Mouse (Mus musculus) left cerebral cortex, adult 18-20 months (tissue): ENCODE measurements around the gene Park7. TPM values are rescaled to one million over a fixed set of nuclear protein-coding genes. Genes with fewer than 3 reads are reported as not detected.
A peak's percentile ranks its signal among the peaks of the same experiment; 100 is the strongest.
"Not testable (repeated sequence)": the region's sequence is repeated elsewhere in the genome, so short reads cannot be mapped to it uniquely, and the experiment has no call there.

Experiments used
- DNase-seq, 2 experiments: peaks; one replicate each; pipeline ENCODE4 v3.0.0; 2021 to 2022; ENCODE audit warnings: low spot score in 2 of 2, mixed read lengths in 1 of 2
- total RNA-seq, 2 experiments: library from RNA; stranded (reverse); gene quantifications; 2 replicates each; pipeline ENCODE4 v1.2.3; 2021

Gene Park7
- total RNA-seq, 2 experiments from 2014 or later: 215 to 216 TPM

DNA sequence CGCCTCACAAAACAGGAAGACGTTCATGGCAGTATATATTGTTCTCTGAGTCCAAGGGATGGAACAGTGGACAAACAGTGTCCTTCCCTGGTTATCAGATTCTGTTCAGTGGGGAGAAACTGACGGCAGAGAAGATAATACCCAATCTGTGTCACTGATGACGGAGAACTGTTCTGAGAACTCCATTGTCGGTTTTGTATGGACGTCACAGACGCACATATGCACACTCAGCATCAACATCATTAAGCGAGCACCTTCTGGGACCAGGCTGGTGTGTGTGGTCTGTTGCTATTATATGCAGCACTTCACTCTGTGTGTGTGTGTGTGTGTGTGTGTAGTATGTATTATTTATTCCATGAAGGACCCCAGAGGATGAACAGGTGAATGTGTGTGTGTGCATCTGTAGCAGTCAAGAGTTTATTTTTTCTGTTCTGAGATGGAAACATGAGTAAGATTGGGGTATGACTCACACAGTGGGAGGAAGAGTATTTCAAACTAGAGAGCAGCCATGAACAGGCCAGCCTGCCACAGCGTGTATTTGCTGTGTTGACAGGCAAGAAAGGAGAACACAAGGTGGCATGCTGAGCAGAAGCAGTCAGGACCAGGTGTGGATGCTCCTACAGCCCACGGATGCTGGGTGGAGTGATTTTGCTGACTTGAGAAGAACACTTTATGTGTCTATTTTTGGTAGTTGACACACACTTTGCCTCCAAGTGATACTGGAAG, 1.1 kb upstream of the Park7 start:
- peak; percentile 40 to 50 for DNase-seq

DNA sequence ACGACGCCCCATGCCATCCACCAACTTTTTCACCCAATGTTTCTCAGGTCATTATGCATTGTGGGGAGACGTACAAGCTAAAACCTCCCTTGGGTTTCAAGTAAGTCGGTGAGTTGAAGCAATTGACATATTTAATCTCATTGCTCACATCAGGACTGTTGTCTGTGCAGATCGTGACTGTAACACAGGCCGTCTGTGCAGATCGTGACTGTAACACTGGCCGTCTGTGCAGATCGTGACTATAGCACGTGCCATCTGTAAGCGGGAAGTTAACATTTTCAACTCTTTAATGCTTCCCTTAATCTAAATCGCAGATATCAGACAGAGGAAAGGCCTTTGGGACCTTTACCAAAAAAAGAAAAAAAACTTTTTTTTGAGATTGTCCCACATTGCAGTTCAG, 494 bp downstream of the Park7 start:
- DNase-seq: no peak

DNA sequence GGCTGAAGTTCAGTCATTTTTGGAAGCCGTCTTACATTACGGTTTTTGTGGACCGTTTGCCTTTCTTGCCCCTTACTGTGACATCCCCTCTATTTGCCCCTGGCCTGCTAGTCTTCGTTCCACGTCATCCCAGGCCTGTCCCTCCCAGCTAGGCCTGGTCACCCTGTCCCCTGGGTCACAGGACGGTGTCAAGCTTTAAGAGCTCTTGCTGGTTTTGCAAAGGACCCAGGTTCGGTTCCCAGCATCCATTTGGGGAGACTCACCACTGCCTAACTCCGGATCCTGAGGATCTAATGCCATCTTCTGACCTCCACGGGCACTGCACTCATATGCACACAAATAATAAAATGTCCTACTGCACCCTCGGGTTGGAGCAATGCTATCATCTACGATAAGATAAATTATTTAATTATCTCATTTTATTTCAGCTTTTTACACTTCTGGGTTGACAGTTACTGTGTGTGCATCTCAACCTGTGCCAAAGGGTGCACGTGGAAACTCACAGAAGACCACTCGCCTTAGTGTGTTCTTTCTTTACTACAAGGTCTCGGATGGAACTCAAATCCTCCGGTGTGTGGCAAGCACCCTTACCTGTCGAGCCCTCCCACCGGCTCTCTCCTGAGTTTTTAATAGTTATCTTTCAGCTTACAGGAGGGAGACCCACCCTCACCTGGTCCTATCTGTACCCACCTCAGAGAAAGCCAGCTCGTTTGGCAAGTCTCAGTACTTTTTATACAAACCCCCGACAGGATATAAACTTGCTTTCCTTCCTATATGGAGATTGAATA, 3.9 kb downstream of the Park7 start:
- no peak for DNase-seq

DNA sequence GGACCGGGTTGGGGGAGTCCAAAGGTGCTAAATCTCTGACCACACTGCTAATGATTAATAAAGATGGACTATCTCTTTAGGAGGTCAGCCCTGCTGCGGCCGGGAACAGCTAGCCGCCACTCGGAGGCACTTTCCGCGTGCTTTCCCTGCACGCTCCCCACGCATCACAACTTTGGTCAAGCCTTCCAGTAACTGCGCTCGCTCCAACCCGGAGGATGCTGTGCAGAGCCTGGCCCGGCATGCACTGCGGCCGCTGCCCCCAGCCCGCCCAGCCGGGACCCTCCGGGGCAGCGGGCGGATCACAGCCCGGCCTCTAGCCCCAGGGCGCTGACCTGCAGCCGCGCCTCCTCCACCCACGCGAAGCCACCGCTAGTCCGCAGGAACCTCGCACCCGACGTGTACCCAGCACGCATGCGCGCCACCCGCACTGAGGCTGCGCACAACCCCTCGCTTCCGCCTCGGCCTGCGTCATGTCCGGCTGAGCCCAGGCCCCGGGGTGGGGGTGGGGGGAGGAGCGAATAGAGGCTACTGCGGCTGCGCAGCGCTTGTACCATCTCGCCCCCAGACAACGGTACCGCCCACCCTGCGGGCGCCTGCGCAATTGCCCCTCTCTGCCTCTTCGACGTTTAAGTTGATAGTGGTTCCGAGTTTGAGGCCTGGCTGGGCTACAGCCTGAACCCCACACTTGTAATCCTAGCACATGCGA, 4.6 kb downstream of the Park7 start:
- DNase-seq: peak; percentile 99

DNA sequence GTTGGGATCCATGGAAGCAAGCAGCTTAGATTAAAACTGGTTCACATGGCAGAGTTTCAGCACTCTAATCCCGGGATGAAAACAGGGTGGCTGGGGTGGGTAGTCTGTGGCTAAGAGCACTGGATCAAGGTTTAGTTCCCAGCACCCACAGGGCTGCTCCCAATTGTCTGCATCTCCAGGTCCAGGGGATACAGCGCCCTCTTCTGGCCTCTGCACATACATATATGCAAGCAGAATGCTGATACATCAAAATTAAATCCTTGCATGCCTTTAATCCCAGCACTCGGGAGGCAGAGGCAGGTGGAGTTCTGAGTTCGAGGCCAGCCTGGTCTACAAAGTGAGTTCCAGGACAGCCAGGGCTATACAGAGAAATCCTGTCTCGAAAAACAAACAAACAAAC, 5.7 kb downstream of the Park7 start:
- DNase-seq: not testable (repeated sequence)

DNA sequence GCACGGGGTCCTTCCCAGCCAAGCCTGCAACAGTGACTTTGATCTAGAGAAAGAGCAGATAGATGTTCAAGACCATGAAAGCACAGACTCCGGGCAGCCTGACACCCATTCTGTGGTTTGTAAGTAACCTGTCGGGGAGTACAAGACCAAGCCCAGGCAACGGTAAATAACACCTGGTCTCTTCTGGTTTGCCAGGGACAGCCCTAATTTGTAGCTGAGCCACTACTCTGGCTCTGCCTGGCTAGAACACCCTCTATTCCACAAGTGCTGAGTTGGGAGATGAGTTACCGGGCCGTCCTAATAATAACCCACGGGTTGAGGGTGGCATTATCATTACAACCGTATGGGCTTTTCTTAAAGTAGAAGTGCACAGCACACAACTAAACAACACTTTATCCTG, 7.1 kb downstream of the Park7 start:
- DNase-seq: no peak

DNA sequence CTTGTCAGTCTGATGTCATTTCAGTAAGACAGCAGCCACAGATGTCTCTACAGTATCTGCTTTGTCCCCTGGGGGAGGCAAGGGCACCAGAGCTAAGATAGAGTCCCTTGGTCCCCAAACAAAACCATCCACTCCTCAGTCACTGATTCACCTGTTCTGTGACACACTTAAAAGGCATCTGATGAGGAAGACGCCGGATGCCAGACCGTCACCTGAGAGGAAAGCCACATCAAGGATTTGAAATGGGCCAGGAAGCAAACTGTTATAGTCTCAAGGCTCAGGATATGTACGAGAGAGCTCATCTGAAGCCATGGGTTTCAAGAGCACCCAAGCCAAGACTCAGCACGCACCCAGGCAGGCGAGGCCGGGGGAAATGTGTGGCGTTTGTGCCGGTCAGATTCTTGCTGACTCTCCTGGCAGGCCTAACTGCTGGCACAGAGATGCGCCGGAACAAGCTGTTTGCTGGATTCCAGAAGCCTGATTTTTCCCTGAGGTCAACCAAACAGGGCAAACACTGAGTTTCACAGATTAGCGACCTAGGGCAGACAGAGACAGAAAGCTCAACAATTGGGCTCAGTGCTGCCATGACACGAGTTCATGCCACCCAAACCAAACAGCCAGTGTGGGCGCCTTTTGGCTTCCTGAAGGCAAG, 11.0 kb downstream of the Park7 start:
- no peak for DNase-seq

DNA sequence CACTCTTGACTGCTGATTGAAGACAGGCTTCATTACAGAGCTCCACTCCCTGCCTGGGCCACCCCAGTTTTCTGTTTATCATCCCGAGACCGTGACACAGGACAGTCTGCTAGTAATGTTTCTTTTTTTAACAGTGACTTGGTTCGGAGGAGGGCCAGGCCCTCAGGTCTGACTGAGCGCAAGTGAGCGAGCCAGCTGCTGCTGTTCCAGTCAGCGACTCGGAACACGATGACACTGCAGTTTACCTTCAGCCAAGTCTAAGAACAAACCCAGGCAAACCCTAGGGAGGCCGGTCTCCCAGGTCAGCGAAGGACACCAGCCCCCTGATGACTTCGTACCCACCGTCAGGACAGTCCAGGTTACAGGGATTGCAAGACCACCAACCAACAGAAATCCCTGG, 12.2 kb downstream of the Park7 start:
- no peak for DNase-seq

DNA sequence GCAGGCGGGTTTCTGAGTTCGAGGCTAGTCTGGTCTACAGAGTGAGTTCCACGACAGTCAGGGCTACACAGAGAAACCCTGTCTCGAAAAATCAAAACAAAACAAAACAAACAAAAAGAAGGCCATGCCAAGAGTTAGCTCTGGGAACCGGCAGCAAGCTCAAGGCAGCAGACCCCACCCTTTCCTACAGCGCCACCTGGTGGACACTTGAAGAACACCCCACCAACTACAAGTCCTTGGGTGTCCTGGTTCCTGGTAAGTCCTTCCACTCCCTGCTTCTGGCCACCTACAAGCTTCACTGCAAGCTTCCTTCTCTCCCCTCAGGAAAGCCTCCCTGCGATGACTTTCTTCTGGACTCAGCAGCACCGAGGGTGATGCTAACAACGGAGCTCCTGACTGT, 12.6 kb downstream of the Park7 start:
- peak; percentile 83 to 88 for DNase-seq

DNA sequence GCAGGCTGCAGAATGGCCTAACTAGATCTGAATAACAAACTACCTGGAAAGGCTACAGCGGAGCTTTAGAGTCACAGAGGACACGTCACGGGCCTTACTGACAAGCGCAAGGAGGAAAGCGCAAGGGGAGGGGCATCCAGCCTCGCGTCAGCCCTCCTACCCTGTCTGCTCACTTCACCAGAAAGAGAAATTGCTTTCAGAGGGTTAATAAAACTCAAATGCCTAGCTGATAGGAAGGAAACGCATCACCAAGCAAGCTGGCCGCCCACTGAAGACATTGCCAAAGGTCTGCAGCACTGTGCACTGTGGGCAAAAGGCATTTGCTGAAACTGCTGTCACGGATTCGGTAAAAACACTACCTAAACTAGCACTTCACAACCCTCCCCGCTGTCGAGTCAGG, 13.8 kb downstream of the Park7 start:
- DNase-seq: no peak

DNA sequence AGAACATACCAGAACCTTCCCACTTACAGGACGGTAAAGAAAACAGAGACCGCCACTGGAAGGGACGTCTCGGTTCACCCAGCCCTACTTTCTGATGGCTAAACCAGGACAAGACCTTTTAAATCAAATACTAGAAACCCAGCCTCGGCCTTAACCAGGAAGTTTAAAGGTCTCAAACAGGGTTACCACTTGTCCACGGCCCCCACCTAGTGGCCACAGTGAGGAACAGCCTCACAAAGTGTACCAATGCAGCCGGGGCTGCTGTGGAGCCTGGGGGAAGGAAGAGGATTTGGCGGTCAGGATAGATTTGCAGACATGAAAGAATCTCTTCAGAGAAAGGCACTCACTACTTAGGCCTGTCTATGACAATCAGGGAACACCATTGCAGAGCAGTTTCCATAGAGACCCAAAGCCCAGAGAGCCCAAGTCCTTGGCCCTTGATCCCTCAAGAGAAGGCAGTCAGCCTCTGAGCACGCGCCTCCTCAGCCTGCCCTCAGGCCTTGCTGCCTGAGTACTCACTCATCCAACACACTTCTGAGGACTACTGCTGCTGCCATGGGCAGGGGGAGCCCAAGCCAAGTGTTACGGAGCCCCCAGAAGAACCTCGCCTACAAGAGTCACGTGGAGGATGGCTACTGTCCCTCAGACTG, 15.4 kb downstream of the Park7 start:
- peak; percentile 40 to 61 for DNase-seq

DNA sequence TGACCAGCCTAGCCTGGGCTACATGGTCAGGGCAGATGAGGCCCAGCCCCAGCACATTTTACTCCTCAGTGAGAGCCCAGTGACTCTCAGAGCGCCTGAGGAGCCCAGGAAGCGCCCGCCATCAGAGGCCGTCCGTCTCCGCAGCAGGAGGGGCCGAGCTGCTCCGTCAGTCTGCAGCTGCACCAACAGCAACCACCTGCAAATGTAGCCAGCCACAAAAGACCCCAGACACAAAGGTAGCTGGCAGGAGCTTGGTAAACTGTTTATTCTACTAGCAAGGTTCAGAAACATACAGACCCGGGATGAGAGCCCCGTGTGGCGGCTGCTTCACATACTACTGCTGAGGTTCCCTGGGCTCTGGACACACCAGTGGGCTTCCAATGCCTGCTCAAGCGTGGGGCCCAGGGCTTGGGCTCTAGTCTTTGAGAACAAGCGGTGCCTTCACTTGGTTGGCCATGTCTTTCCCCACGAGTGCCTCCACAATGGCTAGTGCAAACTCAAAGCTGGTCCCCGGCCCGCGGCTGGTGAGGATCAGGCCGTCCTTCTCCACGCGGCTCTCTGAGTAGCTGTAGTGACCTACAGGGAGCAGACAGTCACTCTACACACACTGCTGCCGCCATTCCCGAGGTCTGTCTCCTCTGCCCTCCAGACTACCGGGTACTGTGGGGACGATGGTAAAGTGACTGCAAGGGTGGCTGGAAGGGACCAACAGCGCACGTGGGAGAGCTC, 17.2 kb downstream of the Park7 start:
- DNase-seq: no peak

DNA sequence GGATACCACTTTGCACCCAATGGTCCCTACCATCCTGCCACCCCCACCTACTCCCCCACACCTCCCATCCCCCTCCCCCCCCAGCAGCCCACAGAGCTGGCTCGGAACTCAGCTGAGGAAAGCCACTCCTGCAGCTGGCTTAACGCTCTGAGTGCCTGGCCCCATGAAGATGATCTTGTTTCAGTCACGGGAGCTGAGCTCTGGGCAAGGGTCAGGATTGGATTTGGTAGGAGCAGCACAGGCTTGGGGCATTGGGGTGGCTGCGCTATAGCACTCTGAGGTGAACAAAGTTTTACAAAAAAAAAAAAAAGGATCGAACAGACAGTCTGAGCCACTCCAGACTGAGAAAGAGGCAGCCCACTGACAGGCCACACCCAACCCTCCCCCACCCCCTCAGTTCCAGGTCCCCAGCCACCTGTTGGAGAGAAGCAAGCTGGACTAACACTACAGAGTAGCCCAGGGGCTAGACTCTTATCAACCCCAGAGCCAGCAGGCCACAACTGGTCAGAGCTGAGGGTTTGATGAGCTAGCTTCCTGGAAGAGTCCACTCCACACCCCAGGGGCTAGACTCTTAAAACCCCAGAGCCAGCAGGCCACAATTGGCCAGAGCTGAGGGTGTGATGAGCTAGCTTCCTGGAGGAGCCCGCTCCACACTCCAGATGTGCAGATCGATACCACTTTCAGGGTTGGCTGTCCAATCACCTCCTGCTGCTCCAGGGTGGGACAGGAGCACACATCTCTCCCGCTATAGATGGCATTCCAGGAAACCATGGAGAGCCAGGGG, 19.3 kb downstream of the Park7 start:
- DNase-seq: no peak

DNA sequence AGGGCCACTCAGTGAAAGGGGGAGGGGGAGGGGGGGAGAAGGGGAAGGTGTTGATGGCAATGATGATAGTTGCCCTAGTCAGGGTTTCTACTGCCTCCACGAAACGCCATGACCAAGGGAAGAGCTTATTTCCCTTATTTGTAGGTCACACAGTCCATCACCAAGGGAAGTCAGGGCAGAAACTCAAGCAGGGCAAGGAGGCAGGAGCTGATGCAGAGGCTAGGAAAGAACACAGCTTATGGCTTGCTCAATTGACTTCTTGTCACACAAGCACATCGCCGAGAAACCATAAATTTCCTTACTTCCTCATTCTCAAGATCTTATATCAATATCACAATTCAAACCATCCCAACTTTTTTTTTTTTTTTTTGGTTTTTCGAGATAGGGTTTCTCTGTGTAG, 22.9 kb downstream of the Park7 start:
- no peak for DNase-seq

DNA sequence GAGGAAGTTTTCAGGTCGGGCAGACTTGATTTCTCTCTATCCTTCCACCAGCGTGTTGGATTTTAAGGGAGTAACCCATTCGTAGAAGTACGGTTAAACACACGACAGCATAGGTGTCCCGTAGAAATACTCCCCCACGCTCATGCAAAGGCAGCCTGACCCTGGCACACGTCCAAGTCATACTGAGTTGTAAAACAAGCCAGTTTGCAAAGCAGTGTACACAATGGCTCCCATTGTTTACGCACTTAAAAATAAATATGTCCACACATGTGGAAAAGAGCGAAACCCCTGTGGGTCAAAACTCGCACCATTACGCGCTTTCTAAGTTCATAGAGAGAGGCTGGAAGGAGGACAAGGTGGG, 24.3 kb downstream of the Park7 start:
- DNase-seq: no peak

DNA sequence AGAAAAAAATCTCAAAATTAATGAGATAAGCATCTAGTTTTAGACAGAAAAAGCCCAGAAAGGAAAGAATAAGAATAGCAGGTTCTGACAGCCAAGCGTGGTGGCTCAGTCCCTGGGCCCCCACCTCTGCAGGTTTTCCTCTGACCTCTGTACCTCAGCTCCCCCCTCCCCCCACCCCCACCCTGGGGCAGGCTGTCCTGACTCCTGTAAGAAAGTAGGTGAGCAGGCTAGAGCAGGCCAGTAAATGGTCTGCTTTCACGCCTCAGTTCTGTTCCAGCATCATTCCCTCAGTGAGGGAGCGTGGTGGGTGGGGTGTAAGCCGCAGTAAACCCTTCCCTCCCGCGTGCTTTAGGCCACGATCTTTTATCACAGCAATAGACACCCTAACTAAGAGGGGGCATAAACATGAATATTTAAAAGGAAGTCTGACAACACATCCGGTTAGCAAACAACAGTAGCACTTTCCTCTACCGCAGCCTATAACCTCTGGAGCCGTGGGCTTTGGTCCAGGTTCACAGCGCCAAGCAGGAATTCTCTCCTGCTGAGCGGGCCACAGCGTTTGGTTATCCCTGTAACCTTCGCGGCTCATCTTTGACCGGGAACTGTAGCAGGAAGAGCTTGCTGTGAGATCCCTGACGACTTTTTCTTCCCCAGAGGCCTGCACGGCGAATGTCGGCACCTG, 24.8 kb downstream of the Park7 start:
- no peak for DNase-seq

DNA sequence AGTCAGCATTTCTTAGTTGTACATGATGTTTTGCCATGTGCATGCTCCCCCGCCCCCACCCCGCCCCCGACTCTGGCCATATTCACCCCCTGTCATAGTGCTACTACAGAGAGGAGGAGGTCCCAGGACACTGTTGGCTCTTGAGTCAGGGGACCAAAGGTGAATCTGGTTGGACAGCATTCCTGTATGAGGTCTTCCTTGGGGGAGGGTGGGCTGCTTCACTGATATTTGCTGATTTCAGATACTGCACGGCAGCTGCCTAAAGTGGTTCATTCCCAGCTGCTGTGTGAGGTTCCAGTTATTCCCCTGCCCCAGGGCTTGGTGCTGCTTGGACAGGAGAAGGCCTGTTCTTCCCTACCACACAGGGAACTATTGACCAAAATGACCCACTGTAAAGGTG, 25.7 kb downstream of the Park7 start:
- no peak for DNase-seq

DNA sequence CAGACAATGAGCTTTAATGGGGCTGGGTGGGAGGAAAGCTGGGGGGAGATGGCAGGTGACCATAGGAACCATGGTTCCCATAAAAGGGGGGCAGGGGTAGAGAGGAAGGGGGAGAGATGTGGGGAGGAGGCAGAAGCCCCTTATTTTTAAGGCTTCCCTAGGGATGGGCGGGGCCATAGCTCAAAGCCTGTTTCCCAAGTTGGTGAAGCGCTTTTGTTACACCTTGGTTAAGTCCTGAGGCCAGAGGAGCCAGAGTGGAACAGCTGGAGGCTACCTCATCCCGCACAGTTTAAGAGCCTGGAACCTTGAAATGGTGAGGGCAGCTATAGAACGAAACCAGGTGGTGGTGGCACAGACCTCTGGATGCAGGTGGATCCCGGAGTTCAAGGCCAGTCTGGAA, 26.3 kb downstream of the Park7 start:
- no peak for DNase-seq

DNA sequence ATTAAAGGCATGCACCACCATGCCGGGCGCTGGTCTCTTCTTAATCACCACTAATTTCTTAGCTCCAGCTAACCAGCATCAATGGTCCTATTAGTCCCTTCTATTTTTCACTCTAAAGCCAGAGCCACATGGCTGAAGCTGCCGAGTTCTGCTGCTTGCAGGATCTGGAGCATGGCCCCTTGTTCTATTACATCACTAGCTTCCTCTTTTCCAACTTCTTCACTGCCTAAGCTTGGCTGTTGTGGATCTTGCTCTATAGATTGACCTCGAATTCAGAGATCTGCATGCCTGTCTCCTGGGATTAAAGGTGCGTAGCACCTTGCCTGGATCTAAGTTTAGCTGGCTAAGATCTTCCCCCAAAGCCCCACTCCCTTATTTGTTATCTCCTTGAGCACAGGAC, 31.6 kb downstream of the Park7 start:
- DNase-seq: no peak
